Mouse (Mus musculus) CH12.LX (cell line): ENCODE results near the gene Vmo1. TPM values are rescaled to one million over a fixed set of nuclear protein-coding genes. Genes with fewer than 3 reads are reported as not detected.

Source experiments
- DNase-seq: peaks from one replicate; pipeline ENCODE4 v3.0.0-alpha.2; 2013; ENCODE audit errors: extremely low read depth
- H3K27ac ChIP-seq: 2 replicates; pipeline ENCODE4 v1.5.1; 2012; ENCODE audit warnings: low read depth, mild to moderate bottlenecking, control low read depth, moderate library complexity; ENCODE audit not compliant: insufficient read depth
- H3K27me3 ChIP-seq: replicated peaks from 2 replicates; pipeline ENCODE3; 2012; ENCODE audit warnings: inconsistent platforms
- H3K36me3 ChIP-seq, 2 experiments: replicated peaks in 1 of 2; 2 replicates each; pipeline versions ENCODE3 to v1.6.1; 2012; ENCODE audit warnings: inconsistent platforms in 1 of 2, low read length in 1 of 2, mild to moderate bottlenecking in 1 of 2, mixed read lengths in 1 of 2, moderate library complexity in 1 of 2; ENCODE audit not compliant: control insufficient read depth in 1 of 2, insufficient read depth in 1 of 2
- H3K4me1 ChIP-seq, 2 experiments: 2 replicates each; pipeline ENCODE4 v1.6.1; 2012; ENCODE audit warnings: inconsistent platforms in 1 of 2, moderate library complexity in 1 of 2; ENCODE audit not compliant: insufficient read depth in 2 of 2, control insufficient read depth in 1 of 2
- H3K4me2 ChIP-seq: 2 replicates; pipeline ENCODE4 v1.6.1; 2012; ENCODE audit warnings: low read depth, mild to moderate bottlenecking, control low read depth; ENCODE audit not compliant: poor library complexity, insufficient read depth, severe bottlenecking
- H3K4me3 ChIP-seq, 3 experiments: fragments of 150-350 bp in 1 of 3; sonication (generic) in 1 of 3; replicated peaks in 1 of 3; 2 replicates each; pipeline versions ENCODE3 to v1.5.1; 2011 to 2012; ENCODE audit warnings: low read depth in 2 of 3, low read length in 2 of 3, mild to moderate bottlenecking in 2 of 3, moderate library complexity in 2 of 3, control low read depth in 1 of 3, improper control_type of control experiment in 1 of 3, inconsistent platforms in 1 of 3, mixed read lengths in 1 of 3; ENCODE audit not compliant: poor library complexity in 1 of 3
- H3K79me2 ChIP-seq: replicated peaks from 2 replicates; pipeline ENCODE4 v1.6.1; 2012; ENCODE audit warnings: mild to moderate bottlenecking, moderate library complexity; ENCODE audit not compliant: control insufficient read depth, poor library complexity, insufficient read depth, severe bottlenecking; ENCODE audit errors: extremely low read depth
- H3K9ac ChIP-seq: 2 replicates; pipeline ENCODE4 v1.6.1; 2012; ENCODE audit warnings: low read depth, mild to moderate bottlenecking, control low read depth, moderate library complexity; ENCODE audit not compliant: insufficient read depth
- H3K9me3 ChIP-seq: replicated peaks from 2 replicates; pipeline ENCODE3; 2012; ENCODE audit warnings: low read length, inconsistent platforms, mixed read lengths
- CHD2 ChIP-seq: IDR thresholded peaks from 2 replicates; pipeline ENCODE4 v1.6.1; 2011; ENCODE audit warnings: low read length, improper control_type of control experiment
- CTCF ChIP-seq, 2 experiments: IDR thresholded peaks in 1 of 2; conservative IDR thresholded peaks in 1 of 2; 2 replicates each; pipeline ENCODE4 v1.5.1; 2011 to 2012; ENCODE audit warnings: low read depth in 2 of 2, low read length in 2 of 2, improper control_type of control experiment in 1 of 2, inconsistent platforms in 1 of 2, mild to moderate bottlenecking in 1 of 2, moderate library complexity in 1 of 2
- E2F4 ChIP-seq: IDR thresholded peaks from 2 replicates; pipeline ENCODE4 v1.6.1; 2011; ENCODE audit warnings: low read depth, low read length, improper control_type of control experiment; ENCODE audit not compliant: insufficient replicate concordance
- EP300 ChIP-seq: IDR thresholded peaks from 2 replicates; pipeline ENCODE4 v1.6.1; 2011; ENCODE audit warnings: low read length, improper control_type of control experiment
- GABPA ChIP-seq: IDR thresholded peaks from 2 replicates; pipeline ENCODE4 v1.6.1; 2012; ENCODE audit warnings: low read depth, low read length, improper control_type of control experiment, inconsistent platforms; ENCODE audit not compliant: insufficient replicate concordance
- HCFC1 ChIP-seq: IDR thresholded peaks from 2 replicates; pipeline ENCODE4 v1.6.1; 2012; ENCODE audit warnings: low read depth, mild to moderate bottlenecking, inconsistent platforms, low read length, improper control_type of control experiment
- IRF4 ChIP-seq: IDR thresholded peaks from 2 replicates; pipeline ENCODE4 v1.6.1; 2014; ENCODE audit warnings: low read depth, mild to moderate bottlenecking, inconsistent platforms, low read length, improper control_type of control experiment
- JUND ChIP-seq: conservative IDR thresholded peaks from 2 replicates; pipeline ENCODE4 v1.6.1; 2011; ENCODE audit warnings: low read depth, low read length, improper control_type of control experiment
- KAT2A ChIP-seq: IDR thresholded peaks from 2 replicates; pipeline ENCODE4 v1.6.1; 2012; ENCODE audit warnings: low read length, improper control_type of control experiment, inconsistent platforms; ENCODE audit not compliant: insufficient replicate concordance
- MAFK ChIP-seq: IDR thresholded peaks from 2 replicates; pipeline ENCODE4 v1.6.1; 2011; ENCODE audit warnings: low read length, improper control_type of control experiment; ENCODE audit not compliant: insufficient replicate concordance
- MXI1 ChIP-seq: IDR thresholded peaks from 2 replicates; pipeline ENCODE4 v1.6.1; 2011; ENCODE audit warnings: mild to moderate bottlenecking, low read depth, low read length, improper control_type of control experiment
- MYC ChIP-seq: IDR thresholded peaks from 2 replicates; pipeline ENCODE4 v1.6.1; 2011; ENCODE audit warnings: low read depth, mild to moderate bottlenecking, improper control_type of control experiment, low read length
- POLR2A ChIP-seq: IDR thresholded peaks from 2 replicates; pipeline ENCODE4 v1.6.1; 2011; ENCODE audit warnings: low read depth, mild to moderate bottlenecking, improper control_type of control experiment, low read length
- POLR2AphosphoS2 ChIP-seq: IDR thresholded peaks from 2 replicates; pipeline ENCODE4 v1.6.1; 2011; ENCODE audit warnings: low read depth, low read length, improper control_type of control experiment
- RCOR1 ChIP-seq: conservative IDR thresholded peaks from 2 replicates; pipeline ENCODE4 v1.6.1; 2012; ENCODE audit warnings: low read depth, mild to moderate bottlenecking, inconsistent platforms, low read length, improper control_type of control experiment
- SIN3A ChIP-seq: IDR thresholded peaks from 2 replicates; pipeline ENCODE4 v1.6.1; 2012; ENCODE audit warnings: low read length, improper control_type of control experiment, inconsistent platforms
- TBP ChIP-seq: conservative IDR thresholded peaks from 2 replicates; pipeline ENCODE4 v1.6.1; 2011; ENCODE audit warnings: low read depth, low read length, improper control_type of control experiment
- TCF12 ChIP-seq: IDR thresholded peaks from 2 replicates; pipeline ENCODE4 v1.6.1; 2014; ENCODE audit warnings: low read depth, mild to moderate bottlenecking, inconsistent platforms, low read length, improper control_type of control experiment
- UBTF ChIP-seq: IDR thresholded peaks from 2 replicates; pipeline ENCODE4 v1.6.1; 2012; ENCODE audit warnings: low read depth, mild to moderate bottlenecking, inconsistent platforms, low read length, improper control_type of control experiment, moderate library complexity
- ZC3H11A ChIP-seq: IDR thresholded peaks from 2 replicates; pipeline ENCODE4 v1.6.1; 2012; ENCODE audit warnings: low read depth, mild to moderate bottlenecking, inconsistent platforms, low read length, improper control_type of control experiment
- ZMIZ1 ChIP-seq: IDR thresholded peaks from 2 replicates; pipeline ENCODE4 v1.6.1; 2012; ENCODE audit warnings: low read depth, mild to moderate bottlenecking, inconsistent platforms, low read length, improper control_type of control experiment
- dilution Hi-C: fragments of 300-500 bp; cut with MboI; formaldehyde crosslinking; loops from 2 replicates; pipeline ENCODE4 v1.14.3; 2020; ENCODE audit warnings: low sequenced_read_pairs; ENCODE audit not compliant: extremely low pct_unique_long_range_greater_than_20kb, extremely low pct_ligation_motif_present
- in situ Hi-C: fragments of 300-500 bp; cut with MboI; formaldehyde crosslinking; loops from 3 replicates; pipeline ENCODE4 v1.14.3; 2019; ENCODE audit warnings: low sequenced_read_pairs, low pct_ligation_motif_present, low pct_unique_long_range_greater_than_20kb, mixed read lengths
- polyA plus RNA-seq: library from polyadenylated mRNA; unstranded; fragments of >175 nt; gene quantifications from 2 replicates; pipeline ENCODE4 v1.2.1, GENCODE M21; 2012; ENCODE audit warnings: low read depth; ENCODE audit not compliant: insufficient read length
- total RNA-seq, 2 experiments: library from RNA; depleted of rRNA; stranded (reverse); fragments of 300-350 nt in 1 of 2; fragments of >200 nt in 1 of 2; gene quantifications; 2 replicates each; pipeline ENCODE4 v1.2.3; 2012 to 2014

The Vmo1 gene
- total and polyA plus RNA-seq, 3 experiments, result 0.36 to 0.70 TPM; not detected in 1

GRCm38 (mm10) chr11:70489138-70489537 lies 25.3 kb downstream of the Vmo1 start:
- in situ Hi-C loops (no loop called here), dilution Hi-C loops (no loop called here)
- H3K4me1 ChIP-seq, result peaks cover 0 to 7% of the 10 kb centered on the region in 2 experiments; a peak in 2 of 4 replicates
- H3K27ac ChIP-seq, result no peak overlapping the region
- H3K4me2 ChIP-seq, result no peak overlapping the region
- no peaks in the 10 kb centered on the region for H3K79me2 ChIP-seq
- H3K27me3 ChIP-seq, result no peaks in the 10 kb centered on the region
- H3K4me3 ChIP-seq, result no peak overlapping the region
- H3K36me3 ChIP-seq, result no peaks in the 10 kb centered on the region
- no peak overlapping the region for H3K9ac ChIP-seq
- H3K9me3 ChIP-seq, result peaks cover 3% of the 10 kb centered on the region
- DNase-seq, result no peak
- no peak for TF ChIP-seq POLR2A
- TF ChIP-seq CHD2, result no peak
- no peak for TF ChIP-seq TCF12

- no peak overlapping the region for H3K27ac ChIP-seq
- no peak for TF ChIP-seq TCF12
- TF ChIP-seq HCFC1, result no peak
- no peak for TF ChIP-seq IRF4
- no peak for TF ChIP-seq RCOR1
- no peak for TF ChIP-seq KAT2A
- TF ChIP-seq, all 38 proteins: peak for 0
- H3K79me2 ChIP-seq, result no peaks in the 10 kb centered on the region
- no peak overlapping the region for H3K4me3 ChIP-seq
- no peaks in the 10 kb centered on the region for H3K36me3 ChIP-seq
- no peak overlapping the region for H3K9ac ChIP-seq
- dilution Hi-C loops (no loop called here), in situ Hi-C loops (no loop called here)
- no peak overlapping the region for H3K4me2 ChIP-seq
- H3K4me1 ChIP-seq, result peaks cover 0 to 7% of the 10 kb centered on the region in 2 experiments; a peak in 2 of 4 replicates
- DNase-seq, result no peak
- no peaks in the 10 kb centered on the region for H3K27me3 ChIP-seq
- H3K9me3 ChIP-seq, result peaks cover 3% of the 10 kb centered on the region
These were observed 26.6 kb downstream of the Vmo1 start for GRCm38 (mm10) chr11:70487816-70488215.

- DNase-seq, result no peak
- H3K27me3 ChIP-seq, result no peaks in the 10 kb centered on the region
- dilution Hi-C loops (no loop called here), in situ Hi-C loops (no loop called here)
- no peaks in the 10 kb centered on the region for H3K36me3 ChIP-seq
- TF ChIP-seq JUND (no peak), TBP (no peak), ZMIZ1 (no peak), E2F4 (no peak), ZC3H11A (no peak), CTCF (conservative IDR thresholded peaks at IDR 0.05 in 1 of 2, IDR thresholded peaks at IDR 0.05 in 1 of 2; ENCODE audit: low read depth in 2 of 2, low read length in 2 of 2) (no peak), MYC (no peak), UBTF (no peak), POLR2AphosphoS2 (no peak), SIN3A (no peak), MAFK (no peak), EP300 (no peak), GABPA (no peak), MXI1 (no peak)
- H3K4me2 ChIP-seq, result no peak overlapping the region
- peaks cover 0 to 7% of the 10 kb centered on the region in 2 experiments; a peak in 2 of 4 replicates for H3K4me1 ChIP-seq
- H3K79me2 ChIP-seq, result no peaks in the 10 kb centered on the region
- H3K9me3 ChIP-seq, result no peaks in the 10 kb centered on the region
- H3K9ac ChIP-seq, result no peak overlapping the region
- H3K4me3 ChIP-seq, result no peak overlapping the region
- no peak overlapping the region for H3K27ac ChIP-seq
These were observed 28.9 kb downstream of the Vmo1 start for GRCm38 (mm10) chr11:70485498-70485897.
